Mouse (Mus musculus) myocyte (in vitro differentiated cells): Measurements from ENCODE around the gene Mgst3.

Source experiments
- CEBPB ChIP-seq: IDR thresholded peaks from 2 replicates; pipeline ENCODE4 v1.6.1; 2011; ENCODE audit warnings: mild to moderate bottlenecking, moderate library complexity; ENCODE audit not compliant: poor library complexity, insufficient read depth, severe bottlenecking
- MAX ChIP-seq: IDR thresholded peaks from one replicate; pipeline ENCODE4 v1.6.1; 2011; ENCODE audit warnings: low read depth, mild to moderate bottlenecking, control low read depth
- POLR2A ChIP-seq: IDR thresholded peaks from one replicate; pipeline ENCODE4 v1.6.1; 2011; ENCODE audit warnings: low read depth, mild to moderate bottlenecking, control low read depth, moderate library complexity; ENCODE audit not compliant: insufficient read length

- TF ChIP-seq CEBPB (peak; percentile 77), MAX (no peak), POLR2A (no peak)
Observed at GRCm38 (mm10) chr1:167387310-167387709, 6.3 kb downstream of the Mgst3 start.
